Mouse (Mus musculus): ENCODE data around the gene Os9. TPM values are rescaled to one million over a fixed set of nuclear protein-coding genes. Genes with fewer than 3 reads are reported as not detected.
A peak's percentile ranks its signal among the peaks of the same experiment; 100 is the strongest.
"Not testable (repeated sequence)": the region's sequence is repeated elsewhere in the genome, so short reads cannot be mapped to it uniquely, and the experiment has no call there.

The Os9 gene
- polyA plus RNA-seq, 1 experiment from 2014 or later, result 65.7 TPM

DNA sequence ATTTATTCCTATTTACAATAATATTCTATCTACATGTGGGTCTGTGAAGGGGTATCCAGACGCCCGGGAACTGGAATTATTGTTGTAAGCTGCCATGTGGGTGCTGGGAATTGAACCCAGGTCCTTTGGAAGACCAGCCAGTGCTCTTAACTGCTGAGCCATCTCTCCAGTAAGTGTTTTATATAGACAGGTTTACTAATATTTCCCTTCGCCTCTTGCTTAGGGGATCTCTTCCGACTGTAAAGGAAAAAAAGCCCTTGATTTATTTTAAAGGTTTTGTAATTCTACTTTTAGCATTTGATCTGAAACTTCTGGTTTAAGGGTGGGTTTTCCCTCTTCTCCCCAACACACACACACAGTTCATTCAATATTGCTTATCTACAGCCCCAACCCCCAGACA lies 43.3 kb upstream of the Os9 start:
- H3K27me3 ChIP-seq (ENCODE audit: control insufficient read depth, insufficient read depth, low read length), result peaks cover 6% of the 10 kb centered on the region
- ATAC-seq (ENCODE audit: low read depth), result no peak
- peak overlapping the region; percentile 67 for H3K4me2 ChIP-seq (ENCODE audit: low read depth, low read length)
- 91% methylated on average over 4 of the region's 4 CpGs for WGBS
- peak overlapping the region; percentile 91; the same call in 1 of the 2 replicates for H3K27ac ChIP-seq (ENCODE audit: low read depth, low read length)
- H3K9me3 ChIP-seq (ENCODE audit: control insufficient read depth, low read length), result no peaks in the 10 kb centered on the region
- peaks cover 13% of the 10 kb centered on the region for H3K4me1 ChIP-seq (ENCODE audit: control insufficient read depth, insufficient read depth, low read length)
- H3K4me3 ChIP-seq (ENCODE audit: low read depth, low read length), result no peak overlapping the region
- peaks cover 2% of the 10 kb centered on the region for H3K36me3 ChIP-seq (ENCODE audit: control insufficient read depth, insufficient read depth, low read length)
- H3K9ac ChIP-seq (replicated peaks; ENCODE audit: low read depth, low read length), result peak overlapping the region; percentile 96; the same call in 1 of the 2 replicates

DNA sequence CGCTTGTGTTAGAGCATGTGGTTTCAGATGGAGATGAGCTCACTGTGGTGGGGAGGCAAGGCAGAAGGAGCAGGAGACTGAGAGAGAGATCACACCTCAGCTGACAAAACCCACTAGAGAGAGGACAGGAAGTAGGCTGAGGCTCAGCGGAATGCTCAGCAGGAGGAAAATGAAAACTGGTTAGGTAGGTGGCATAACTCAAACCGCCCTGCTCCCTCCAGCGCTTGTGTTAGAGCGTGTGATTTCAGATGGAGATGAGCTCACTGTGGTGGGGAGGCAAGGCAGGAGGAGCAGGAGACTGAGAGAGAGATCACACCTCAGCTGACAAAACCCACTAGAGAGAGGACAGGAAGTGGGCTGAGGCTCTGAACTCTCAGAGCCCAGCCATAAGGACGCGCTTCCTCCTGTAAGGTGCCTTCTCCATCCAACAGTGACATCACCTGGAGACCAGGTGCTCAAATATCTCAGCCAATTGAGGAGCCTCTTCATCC lies 41.9 kb upstream of the Os9 start:
- not testable (repeated sequence) for H3K4me3 ChIP-seq (ENCODE audit: low read depth, low read length); H3K9ac ChIP-seq (replicated peaks; ENCODE audit: low read depth, low read length); H3K4me2 ChIP-seq (ENCODE audit: low read depth, low read length); H3K9me3 ChIP-seq (ENCODE audit: control insufficient read depth, low read length); ATAC-seq (ENCODE audit: low read depth); H3K27me3 ChIP-seq (ENCODE audit: control insufficient read depth, insufficient read depth, low read length); H3K36me3 ChIP-seq (ENCODE audit: control insufficient read depth, insufficient read depth, low read length); H3K27ac ChIP-seq (ENCODE audit: low read depth, low read length)
- WGBS, result 53% methylated on average over 7 of the region's 7 CpGs
- H3K4me1 ChIP-seq (ENCODE audit: control insufficient read depth, insufficient read depth, low read length), result peaks cover 13% of the 10 kb centered on the region

DNA sequence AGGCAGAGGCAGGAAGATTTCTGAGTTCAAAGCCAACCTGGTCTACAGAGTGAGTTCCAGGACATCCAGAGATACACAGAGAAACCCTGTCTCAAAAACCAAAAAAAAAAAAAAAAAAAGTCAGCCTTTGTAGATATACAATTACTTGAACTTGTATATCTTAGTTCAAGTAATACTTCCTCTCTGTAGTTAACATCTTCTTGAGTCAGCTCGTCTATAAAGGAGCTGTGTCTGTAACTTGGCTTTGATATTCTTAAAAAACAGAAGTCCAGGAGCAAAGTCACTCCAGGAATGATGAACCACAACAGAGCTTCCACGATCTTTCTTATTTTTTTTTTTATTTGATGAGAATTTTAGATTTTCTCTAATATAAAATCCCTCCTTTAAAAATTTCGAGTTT lies 39.8 kb upstream of the Os9 start:
- ATAC-seq (ENCODE audit: low read depth), result no peak
- no peaks in the 10 kb centered on the region for H3K36me3 ChIP-seq (ENCODE audit: control insufficient read depth, insufficient read depth, low read length)
- no peak overlapping the region for H3K9ac ChIP-seq (replicated peaks; ENCODE audit: low read depth, low read length)
- no peak overlapping the region for H3K27ac ChIP-seq (ENCODE audit: low read depth, low read length)
- H3K27me3 ChIP-seq (ENCODE audit: control insufficient read depth, insufficient read depth, low read length), result peaks cover 4% of the 10 kb centered on the region; the same call in 1 of the 2 replicates
- no peaks in the 10 kb centered on the region for H3K9me3 ChIP-seq (ENCODE audit: control insufficient read depth, low read length)
- H3K4me2 ChIP-seq (ENCODE audit: low read depth, low read length), result no peak overlapping the region
- no peak overlapping the region for H3K4me3 ChIP-seq (ENCODE audit: low read depth, low read length)
- no peaks in the 10 kb centered on the region; the same call in 1 of the 2 replicates for H3K4me1 ChIP-seq (ENCODE audit: control insufficient read depth, insufficient read depth, low read length)
- WGBS, result 74% methylated on average over 3 of the region's 3 CpGs

DNA sequence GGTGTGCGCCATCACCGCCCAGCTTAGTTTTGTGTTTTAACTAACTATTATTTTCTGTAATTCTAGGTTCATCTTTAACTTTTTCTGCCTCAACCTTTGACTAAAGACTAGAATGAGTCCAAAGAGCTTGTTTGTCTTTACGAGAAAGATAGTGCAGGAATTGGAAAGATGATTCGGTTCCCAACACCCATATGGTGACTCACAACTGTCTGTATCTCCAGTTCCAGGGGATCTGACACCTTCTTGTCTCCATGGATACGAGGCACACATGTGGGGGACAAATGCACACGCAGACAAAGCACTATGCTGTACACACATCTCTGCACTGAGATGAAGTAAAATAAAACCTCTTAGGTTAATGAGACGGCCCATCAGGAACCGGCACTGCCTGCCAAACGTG lies 39.1 kb upstream of the Os9 start:
- Histone ChIP-seq H3K36me3 (ENCODE audit: control insufficient read depth, insufficient read depth, low read length) (no peaks in the 10 kb centered on the region), H3K4me3 (ENCODE audit: low read depth, low read length) (no peak overlapping the region), H3K9me3 (ENCODE audit: control insufficient read depth, low read length) (no peaks in the 10 kb centered on the region), H3K4me2 (ENCODE audit: low read depth, low read length) (no peak overlapping the region), H3K27me3 (ENCODE audit: control insufficient read depth, insufficient read depth, low read length) (no peaks in the 10 kb centered on the region), H3K4me1 (ENCODE audit: control insufficient read depth, insufficient read depth, low read length) (no peaks in the 10 kb centered on the region; the same call in 1 of the 2 replicates), H3K27ac (ENCODE audit: low read depth, low read length) (no peak overlapping the region), H3K9ac (replicated peaks; ENCODE audit: low read depth, low read length) (no peak overlapping the region)
- ATAC-seq (ENCODE audit: low read depth), result no peak
- 84% methylated on average over 9 of the region's 9 CpGs for WGBS

DNA sequence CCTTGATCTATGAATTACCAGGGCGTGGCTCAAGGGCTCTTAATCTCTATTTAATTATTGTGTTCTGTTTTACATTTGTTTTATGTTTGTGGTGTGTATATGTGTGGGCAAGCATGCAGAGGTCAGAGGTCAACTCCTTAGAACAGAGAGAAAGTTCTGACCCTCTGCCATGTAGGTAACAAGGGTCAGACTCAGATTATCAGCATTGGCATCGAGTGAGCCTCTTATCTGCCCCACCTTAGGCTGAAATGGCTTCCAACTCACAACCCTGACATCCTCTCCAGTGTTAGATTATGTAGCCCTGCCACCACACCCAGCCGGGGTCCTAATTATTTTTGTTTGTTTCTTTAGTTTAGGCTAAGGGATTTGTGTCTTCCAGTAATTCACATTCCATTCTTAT lies 37.5 kb upstream of the Os9 start:
- WGBS, result 81% methylated on average over 3 of the region's 3 CpGs
- no peak for ATAC-seq (ENCODE audit: low read depth)
- Histone ChIP-seq H3K4me3 (ENCODE audit: low read depth, low read length) (no peak overlapping the region), H3K27ac (ENCODE audit: low read depth, low read length) (no peak overlapping the region), H3K4me1 (ENCODE audit: control insufficient read depth, insufficient read depth, low read length) (no peaks in the 10 kb centered on the region), H3K36me3 (ENCODE audit: control insufficient read depth, insufficient read depth, low read length) (no peaks in the 10 kb centered on the region), H3K9me3 (ENCODE audit: control insufficient read depth, low read length) (no peaks in the 10 kb centered on the region), H3K27me3 (ENCODE audit: control insufficient read depth, insufficient read depth, low read length) (no peaks in the 10 kb centered on the region), H3K4me2 (ENCODE audit: low read depth, low read length) (no peak overlapping the region), H3K9ac (replicated peaks; ENCODE audit: low read depth, low read length) (no peak overlapping the region)

DNA sequence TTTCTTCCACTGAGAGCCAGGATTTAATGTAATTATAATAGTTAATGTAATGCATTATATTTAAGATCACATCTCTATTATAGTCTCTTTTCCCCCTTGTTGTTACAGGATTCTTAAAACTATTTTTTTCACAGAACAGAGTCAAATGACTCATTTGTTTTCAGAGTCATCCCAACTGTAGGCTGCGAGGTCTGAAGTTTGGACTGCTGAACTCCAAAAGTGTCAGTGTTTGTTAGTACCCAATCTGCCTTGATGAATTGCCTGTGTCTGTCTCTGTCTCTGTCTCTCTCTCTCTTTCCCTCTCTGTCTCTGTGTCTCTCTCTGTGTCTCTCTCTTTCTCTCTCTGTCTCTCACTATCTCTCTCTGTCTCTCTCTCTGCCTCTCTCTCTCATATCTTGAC lies 35.6 kb upstream of the Os9 start:
- no peaks in the 10 kb centered on the region for H3K4me1 ChIP-seq (ENCODE audit: control insufficient read depth, insufficient read depth, low read length)
- no peaks in the 10 kb centered on the region for H3K27me3 ChIP-seq (ENCODE audit: control insufficient read depth, insufficient read depth, low read length)
- H3K9me3 ChIP-seq (ENCODE audit: control insufficient read depth, low read length), result no peaks in the 10 kb centered on the region
- no peak overlapping the region for H3K9ac ChIP-seq (replicated peaks; ENCODE audit: low read depth, low read length)
- ATAC-seq (ENCODE audit: low read depth), result no peak
- H3K4me3 ChIP-seq (ENCODE audit: low read depth, low read length), result no peak overlapping the region
- WGBS, result 94% methylated on average over 1 of the region's 1 CpGs
- no peaks in the 10 kb centered on the region for H3K36me3 ChIP-seq (ENCODE audit: control insufficient read depth, insufficient read depth, low read length)
- no peak overlapping the region for H3K4me2 ChIP-seq (ENCODE audit: low read depth, low read length)
- no peak overlapping the region for H3K27ac ChIP-seq (ENCODE audit: low read depth, low read length)

DNA sequence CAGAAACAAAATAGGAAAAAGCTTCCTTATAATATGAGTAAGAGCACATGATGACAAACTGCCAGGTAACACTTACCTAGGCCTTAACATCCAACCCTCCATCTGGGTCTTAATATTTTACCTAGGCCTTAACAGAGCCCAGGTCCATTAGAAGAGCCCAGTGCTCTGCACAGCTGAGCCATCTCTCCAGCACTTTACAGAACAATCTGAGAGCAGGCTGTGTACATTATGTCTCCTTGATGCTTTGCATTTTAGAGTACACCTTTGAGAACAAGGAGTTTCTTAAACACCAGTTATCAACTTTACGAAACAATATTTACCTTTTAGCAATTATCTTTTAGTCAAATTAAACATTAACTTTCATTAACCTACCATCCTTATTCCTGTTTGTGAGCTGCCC lies 35.2 kb upstream of the Os9 start:
- Histone ChIP-seq H3K9ac (replicated peaks; ENCODE audit: low read depth, low read length) (no peak overlapping the region), H3K27me3 (ENCODE audit: control insufficient read depth, insufficient read depth, low read length) (no peaks in the 10 kb centered on the region), H3K4me2 (ENCODE audit: low read depth, low read length) (no peak overlapping the region), H3K9me3 (ENCODE audit: control insufficient read depth, low read length) (no peaks in the 10 kb centered on the region), H3K27ac (ENCODE audit: low read depth, low read length) (no peak overlapping the region), H3K36me3 (ENCODE audit: control insufficient read depth, insufficient read depth, low read length) (no peaks in the 10 kb centered on the region), H3K4me3 (ENCODE audit: low read depth, low read length) (no peak overlapping the region), H3K4me1 (ENCODE audit: control insufficient read depth, insufficient read depth, low read length) (no peaks in the 10 kb centered on the region)
- ATAC-seq (ENCODE audit: low read depth), result no peak
- 93% methylated on average over 1 of the region's 1 CpGs for WGBS

DNA sequence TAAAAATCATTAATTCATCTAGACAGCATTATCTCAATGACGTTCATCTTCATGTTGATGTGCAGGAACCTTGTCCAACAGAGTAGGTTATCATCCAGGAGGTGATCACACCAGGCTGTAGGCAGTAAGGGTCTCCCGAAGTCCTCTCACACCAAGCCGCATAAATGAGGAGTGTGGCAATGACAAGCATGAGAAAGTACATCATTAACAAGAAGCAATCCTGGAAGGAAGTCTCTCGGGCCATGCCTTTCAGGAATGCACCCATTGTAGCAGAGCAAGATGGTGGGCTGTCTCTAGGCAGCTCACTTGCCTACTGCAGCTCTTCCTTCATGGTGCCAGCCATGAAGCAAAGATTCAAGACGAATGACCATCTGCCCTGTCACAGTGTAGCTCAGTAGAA lies 33.7 kb upstream of the Os9 start:
- Histone ChIP-seq H3K4me2 (ENCODE audit: low read depth, low read length) (no peak overlapping the region), H3K27ac (ENCODE audit: low read depth, low read length) (no peak overlapping the region), H3K36me3 (ENCODE audit: control insufficient read depth, insufficient read depth, low read length) (no peaks in the 10 kb centered on the region), H3K4me3 (ENCODE audit: low read depth, low read length) (no peak overlapping the region), H3K27me3 (ENCODE audit: control insufficient read depth, insufficient read depth, low read length) (no peaks in the 10 kb centered on the region), H3K9ac (replicated peaks; ENCODE audit: low read depth, low read length) (no peak overlapping the region), H3K9me3 (ENCODE audit: control insufficient read depth, low read length) (no peaks in the 10 kb centered on the region), H3K4me1 (ENCODE audit: control insufficient read depth, insufficient read depth, low read length) (no peaks in the 10 kb centered on the region)
- WGBS, result 91% methylated on average over 5 of the region's 5 CpGs
- no peak for ATAC-seq (ENCODE audit: low read depth)

DNA sequence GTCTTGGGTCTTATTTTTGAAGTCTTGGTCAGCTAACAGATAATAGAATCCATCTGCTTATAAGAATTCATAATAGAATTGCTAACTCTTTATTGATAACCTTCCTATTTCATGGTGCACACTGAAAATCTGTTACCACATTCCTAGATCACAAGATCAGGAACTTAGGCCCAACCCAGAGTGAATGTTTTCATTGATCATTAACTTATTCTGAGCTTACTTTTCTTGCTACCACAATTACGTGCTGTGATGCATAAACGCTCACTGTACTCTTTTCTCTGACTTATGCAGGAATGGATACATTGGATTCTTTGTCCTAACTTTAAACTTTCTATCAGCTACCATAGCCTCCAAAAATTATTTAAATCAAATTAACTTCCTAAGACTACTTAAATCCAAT lies 33.3 kb upstream of the Os9 start:
- H3K27me3 ChIP-seq (ENCODE audit: control insufficient read depth, insufficient read depth, low read length), result no peaks in the 10 kb centered on the region
- H3K4me3 ChIP-seq (ENCODE audit: low read depth, low read length), result no peak overlapping the region
- no peaks in the 10 kb centered on the region for H3K9me3 ChIP-seq (ENCODE audit: control insufficient read depth, low read length)
- 95% methylated on average over 2 of the region's 2 CpGs for WGBS
- no peak overlapping the region for H3K4me2 ChIP-seq (ENCODE audit: low read depth, low read length)
- no peak overlapping the region for H3K27ac ChIP-seq (ENCODE audit: low read depth, low read length)
- no peaks in the 10 kb centered on the region for H3K4me1 ChIP-seq (ENCODE audit: control insufficient read depth, insufficient read depth, low read length)
- no peak overlapping the region for H3K9ac ChIP-seq (replicated peaks; ENCODE audit: low read depth, low read length)
- ATAC-seq (ENCODE audit: low read depth), result no peak
- H3K36me3 ChIP-seq (ENCODE audit: control insufficient read depth, insufficient read depth, low read length), result no peaks in the 10 kb centered on the region

DNA sequence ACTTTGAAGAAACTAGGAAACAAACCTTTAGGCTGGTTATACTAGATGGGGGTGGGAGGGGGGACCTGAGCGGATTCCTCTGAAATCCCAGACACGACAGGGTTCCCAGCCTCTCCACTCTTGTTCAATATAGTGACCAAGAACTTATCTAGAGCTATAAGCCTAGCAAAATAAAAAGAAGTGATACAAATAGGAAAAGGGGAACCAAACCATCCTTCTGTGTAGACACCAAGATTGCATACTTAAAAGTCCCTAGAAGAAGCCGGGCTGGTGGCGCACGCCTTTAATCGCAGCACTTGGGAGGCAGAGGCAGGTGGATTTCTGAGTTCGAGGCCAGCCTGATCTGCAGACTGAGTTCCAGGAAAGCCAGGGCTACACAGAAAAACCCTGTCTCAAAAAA lies 32.4 kb upstream of the Os9 start:
- H3K27me3 ChIP-seq (ENCODE audit: control insufficient read depth, insufficient read depth, low read length), result no peaks in the 10 kb centered on the region
- no peaks in the 10 kb centered on the region for H3K36me3 ChIP-seq (ENCODE audit: control insufficient read depth, insufficient read depth, low read length)
- no peaks in the 10 kb centered on the region for H3K4me1 ChIP-seq (ENCODE audit: control insufficient read depth, insufficient read depth, low read length)
- no peaks in the 10 kb centered on the region for H3K9me3 ChIP-seq (ENCODE audit: control insufficient read depth, low read length)
- no peak overlapping the region for H3K4me3 ChIP-seq (ENCODE audit: low read depth, low read length)
- no peak overlapping the region for H3K9ac ChIP-seq (replicated peaks; ENCODE audit: low read depth, low read length)
- ATAC-seq (ENCODE audit: low read depth), result no peak
- WGBS, result 94% methylated on average over 7 of the region's 7 CpGs
- H3K4me2 ChIP-seq (ENCODE audit: low read depth, low read length), result no peak overlapping the region
- H3K27ac ChIP-seq (ENCODE audit: low read depth, low read length), result no peak overlapping the region
